Mouse (Mus musculus): ENCODE results near the gene Gpsm1.

Gpsm1 gene

DNA sequence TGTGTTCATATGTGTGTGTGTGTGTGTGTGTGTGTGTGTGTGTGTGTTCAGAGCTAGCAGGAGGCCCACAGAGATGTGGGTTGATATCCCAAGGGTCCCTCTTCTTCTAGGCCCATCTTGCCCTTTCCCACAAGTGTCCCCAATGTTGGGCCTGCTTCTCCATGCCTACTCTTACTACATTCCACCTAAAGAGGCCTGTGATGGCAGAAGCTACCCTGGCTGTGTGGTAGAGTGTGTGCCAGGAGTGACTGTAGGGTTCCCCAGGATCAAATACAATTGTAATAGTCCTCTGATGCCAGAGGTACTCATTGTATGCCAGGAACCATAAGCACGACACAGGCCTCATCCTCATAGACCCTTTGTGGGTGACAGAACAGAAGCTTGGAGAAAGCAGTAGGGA is 1.9 kb upstream of the Gpsm1 start:
- DNase-seq: no peak

DNA sequence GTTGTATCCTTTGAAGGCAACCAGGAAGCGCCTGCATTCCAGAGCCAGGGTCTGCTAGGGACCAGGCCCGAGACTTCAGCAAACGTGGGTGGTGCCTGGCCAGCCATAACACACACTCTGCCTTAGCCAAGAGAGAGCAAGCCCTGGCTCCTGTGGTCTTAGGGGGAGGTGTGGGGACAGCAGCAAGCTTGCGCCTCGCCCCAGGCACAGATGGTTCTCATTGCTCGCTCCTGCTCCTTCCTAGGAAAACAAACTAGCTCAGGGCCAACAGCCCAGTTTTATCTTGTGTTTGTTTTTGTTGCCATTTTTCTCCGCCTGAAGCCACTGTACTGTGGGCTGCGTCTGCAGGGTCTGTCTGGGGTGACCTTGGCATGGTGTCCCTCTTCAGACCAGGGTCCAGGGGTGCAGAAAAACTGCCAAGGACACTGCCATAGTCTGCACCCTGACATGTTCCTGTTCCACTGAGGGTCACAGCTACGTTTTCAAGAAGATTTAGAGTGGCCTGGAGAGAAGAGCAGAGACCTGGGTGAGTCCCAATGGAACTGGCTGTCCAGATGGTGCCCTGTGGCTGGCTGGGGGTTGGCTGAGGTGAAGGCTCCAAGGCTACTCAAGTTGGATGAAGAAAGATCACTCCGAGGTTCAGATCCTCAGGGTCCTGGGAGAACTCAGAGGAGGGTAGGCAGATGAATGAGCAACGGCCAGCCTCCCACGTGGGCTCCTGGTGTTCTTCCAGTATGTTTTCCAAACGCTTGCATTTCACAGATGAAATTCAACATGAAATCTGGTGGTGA is 839 bp upstream of the Gpsm1 start:
- peak; percentile 64 to 76 for DNase-seq

DNA sequence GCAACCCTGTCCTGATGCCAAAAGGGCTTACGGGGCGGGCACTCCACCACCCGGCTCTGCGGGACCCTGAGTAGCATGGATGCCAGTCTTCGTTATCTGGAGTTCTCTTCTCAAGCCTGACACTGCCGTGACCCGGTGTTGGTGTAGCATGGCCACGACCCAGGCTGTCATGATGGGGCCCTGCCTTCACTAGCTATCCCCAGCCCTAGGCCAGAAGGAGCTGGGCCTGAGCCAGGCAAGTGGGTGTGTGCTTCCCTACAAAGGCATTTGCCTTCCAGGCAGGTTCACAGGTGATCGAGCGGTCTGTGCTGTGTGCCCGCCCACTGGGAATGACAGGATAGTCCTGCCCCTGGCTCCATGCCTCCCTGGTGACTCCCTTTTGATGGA is 603 bp downstream of the Gpsm1 start:
- peak; percentile 58 to 74 for DNase-seq

DNA sequence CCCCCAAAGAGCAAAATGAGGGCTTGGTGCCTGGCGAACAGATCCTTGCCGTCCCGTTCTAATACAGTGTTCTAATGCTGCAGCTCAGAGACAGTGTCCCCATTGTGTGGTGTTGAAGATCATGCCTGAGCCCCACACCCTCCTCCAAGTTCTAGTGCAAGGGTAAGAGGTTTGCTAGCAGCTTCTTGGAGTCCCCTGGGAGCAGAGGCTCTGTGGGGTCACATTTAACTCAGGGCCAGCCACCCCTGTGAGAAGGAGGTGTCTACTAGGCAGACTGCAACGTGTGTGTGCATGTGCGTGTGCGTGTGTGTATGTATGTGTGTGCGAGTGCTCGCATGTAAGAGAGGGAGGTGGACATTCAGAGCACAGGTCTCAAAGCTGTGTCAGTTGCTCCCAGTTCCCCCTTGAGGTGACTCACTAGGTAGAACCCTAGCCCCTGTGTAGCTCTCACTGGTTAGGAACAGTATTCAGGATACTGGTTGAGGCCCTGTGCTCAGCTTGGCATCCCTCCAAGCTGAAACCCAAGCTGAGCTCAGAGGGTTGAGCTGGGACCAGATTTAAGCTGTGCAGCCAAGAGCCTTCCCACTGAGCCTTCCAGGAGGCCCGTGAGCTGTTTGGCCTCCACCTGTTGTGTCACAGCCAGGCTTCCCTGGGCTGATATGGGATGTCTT is 1.4 kb downstream of the Gpsm1 start:
- DNase-seq: no peak

DNA sequence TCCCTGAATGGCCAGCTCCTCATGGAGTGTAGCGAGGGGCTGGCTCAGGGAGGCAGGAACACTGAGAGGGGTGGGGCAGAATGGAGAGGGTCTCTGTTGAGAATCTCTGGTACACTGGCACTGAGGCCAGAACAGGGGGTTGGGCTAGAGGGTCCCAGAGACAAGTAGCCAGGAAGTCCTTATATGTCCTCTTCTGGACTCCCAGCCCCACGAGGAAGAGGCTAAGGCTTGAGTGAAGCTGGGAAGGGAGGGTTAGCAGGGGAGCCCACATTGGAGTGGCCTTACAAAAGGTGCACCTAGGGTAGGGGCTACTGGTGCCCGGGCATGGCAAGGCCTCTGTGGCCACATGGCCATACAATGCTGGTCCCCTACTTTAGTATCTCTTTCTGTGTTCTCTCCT is 2.1 kb downstream of the Gpsm1 start:
- no peak for DNase-seq

DNA sequence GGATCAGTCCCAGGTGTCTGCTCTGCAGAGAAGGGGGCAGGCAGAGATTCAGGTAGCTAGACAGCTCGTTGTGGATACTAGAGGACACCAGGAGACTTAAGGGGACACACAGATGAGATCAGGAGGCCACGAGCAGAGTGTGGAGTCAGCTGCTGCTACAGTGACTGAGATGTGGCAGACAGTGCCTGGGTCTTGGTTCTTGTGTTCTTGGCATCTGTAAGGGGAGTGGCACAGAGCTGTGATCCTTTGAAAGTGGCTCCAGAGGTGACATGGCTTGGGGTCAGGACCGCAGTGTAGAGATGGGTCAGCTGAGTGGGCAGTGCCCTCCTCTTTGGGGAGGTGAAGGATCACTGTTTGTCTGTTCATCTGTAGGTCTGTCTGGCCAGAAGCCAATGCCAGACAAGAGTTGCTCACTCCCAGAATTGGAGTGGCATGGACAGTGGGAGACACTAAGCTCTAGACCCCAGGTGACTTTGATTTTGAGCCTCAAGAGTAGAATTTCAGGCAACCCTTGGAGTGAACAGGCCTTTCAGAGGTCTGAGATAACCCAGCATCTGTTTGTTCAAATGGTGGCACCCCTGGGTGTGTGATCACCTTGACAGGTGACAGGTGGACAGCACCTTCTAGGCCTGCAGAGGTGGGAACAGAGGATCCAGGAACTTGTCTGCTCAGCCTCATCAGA is 2.8 kb downstream of the Gpsm1 start:
- no peak for DNase-seq

DNA sequence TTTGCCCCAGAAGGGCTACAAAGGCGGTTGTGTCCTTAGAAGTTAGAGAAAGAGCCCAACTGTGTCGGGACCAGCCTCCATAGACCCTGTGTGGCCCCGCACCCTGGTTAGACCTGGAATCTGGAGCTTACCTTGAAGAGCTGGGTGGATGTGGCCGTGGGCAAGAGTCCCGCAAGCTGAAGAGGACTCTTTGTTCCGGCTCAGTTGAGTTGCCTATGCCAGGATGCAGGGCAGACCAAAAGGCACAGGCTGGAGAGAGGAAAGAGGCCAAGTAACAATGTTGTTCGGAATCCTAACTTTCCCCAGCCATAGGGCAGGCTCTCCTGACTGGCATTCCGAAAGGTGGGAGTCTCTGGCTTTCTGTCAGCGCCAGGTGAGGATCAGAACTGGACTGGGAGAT is 3.8 kb downstream of the Gpsm1 start:
- no peak for DNase-seq

DNA sequence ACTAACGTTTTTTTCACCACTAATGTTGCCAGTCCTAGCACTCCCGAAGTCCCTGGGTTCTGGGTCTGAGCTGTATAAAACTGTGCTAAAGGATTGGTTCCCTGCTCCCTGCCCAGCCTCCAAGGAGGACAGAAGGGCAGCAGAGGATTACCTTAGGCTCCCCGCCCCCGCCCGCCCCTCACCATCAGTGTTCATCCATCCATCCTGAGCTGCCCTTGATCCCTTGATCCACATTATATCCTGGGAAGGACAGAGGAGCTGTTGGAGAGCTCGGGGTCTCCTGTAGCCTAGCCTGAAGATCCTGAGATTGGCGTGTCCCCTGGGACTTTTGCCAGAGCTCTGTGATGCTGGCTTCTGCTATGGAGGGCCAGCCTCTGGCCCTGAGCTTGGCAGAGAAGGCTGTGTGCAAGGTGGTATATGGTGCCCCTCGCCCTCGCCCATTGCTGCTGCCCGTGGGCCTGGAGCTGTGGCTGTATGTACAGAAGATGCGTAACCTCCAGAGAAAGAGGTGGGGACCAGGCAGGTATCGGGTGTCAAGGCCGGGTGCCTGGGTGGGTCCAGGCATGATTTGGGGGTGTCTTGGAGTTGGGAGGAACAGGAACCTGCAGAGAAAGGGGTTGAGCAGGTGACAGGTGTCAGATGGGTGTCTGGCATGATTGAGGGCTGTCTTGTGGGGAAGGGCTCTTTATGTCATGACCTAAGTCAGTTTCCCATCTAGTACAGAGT is 4.4 kb downstream of the Gpsm1 start:
- no peak for DNase-seq

DNA sequence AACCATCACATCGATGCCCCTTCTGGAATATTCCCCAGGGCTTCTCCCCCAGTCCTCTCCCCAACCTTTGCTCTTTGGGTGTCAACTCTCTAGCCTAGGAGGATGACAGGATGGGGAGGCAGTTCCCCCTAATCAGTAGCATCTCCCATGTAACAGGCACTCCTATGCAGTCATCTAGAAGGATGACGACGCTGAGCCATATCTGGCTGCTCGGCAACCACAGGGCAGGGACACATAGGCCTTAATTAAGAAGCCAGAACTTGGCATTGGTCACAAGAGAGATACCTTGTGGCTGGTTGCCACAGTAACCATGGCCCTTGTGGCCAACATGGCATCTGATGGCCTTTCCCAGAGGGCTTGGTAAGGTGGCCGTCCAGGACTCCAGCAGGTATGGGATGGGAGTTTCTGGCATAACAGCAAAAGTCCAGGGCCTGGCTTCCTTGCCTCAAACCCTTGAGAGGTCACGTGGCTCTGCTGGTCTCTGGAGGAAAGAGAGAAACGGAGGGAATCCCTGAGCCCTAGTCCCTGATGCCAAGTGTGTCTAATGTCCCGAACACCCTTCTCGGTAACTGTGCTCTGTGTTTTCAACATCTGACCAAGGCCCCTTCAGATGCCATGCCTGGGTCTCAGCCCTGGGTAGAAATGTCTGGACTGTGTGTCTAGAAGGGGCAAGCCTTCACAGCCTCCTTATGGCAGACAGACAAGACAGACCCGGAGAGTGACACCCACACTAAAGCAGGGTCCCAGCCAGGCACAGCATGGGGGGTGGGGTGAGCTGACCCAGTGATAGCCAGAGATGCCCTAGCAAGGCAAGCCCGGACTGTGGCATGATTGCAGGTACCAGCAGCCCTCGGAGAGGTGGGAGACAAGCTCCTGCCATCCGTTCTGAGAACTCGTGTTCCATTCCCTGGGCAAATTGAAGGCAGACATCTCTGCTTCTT is 5.2 kb downstream of the Gpsm1 start:
- DNase-seq: no peak

DNA sequence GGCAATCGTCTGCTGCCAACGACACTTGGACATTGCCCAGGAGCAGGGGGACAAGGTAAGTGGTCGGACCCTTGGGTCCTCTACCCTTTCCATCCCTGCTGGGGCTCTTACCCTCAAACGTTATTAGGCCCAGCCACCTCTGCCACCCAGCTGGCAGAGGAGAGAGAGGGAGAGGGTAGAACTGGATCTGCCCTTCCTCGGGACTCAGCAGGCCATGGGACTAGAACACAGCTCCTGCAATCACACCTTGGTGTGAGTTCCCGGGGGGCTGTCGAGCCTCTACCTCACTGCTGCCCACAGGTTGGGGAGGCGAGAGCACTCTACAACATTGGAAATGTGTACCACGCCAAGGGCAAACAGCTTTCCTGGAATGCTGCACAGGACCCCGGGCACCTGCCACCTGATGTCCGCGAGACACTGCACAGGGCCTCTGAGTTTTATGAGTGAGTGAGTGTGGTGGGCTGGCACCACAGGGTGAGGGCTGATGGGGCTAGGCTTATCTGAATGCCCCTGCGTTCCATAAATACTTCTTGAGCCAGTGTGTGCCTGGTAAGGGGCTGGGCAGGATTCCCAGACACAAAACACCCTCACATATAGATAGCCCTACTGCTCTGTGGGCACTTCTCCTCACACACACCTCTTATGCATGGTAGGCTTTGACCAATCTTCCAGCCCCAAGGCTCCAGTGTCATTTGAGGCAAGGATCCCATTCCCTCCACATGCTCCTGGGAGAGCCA is 8.4 kb downstream of the Gpsm1 start:
- DNase-seq: no peak

DNA sequence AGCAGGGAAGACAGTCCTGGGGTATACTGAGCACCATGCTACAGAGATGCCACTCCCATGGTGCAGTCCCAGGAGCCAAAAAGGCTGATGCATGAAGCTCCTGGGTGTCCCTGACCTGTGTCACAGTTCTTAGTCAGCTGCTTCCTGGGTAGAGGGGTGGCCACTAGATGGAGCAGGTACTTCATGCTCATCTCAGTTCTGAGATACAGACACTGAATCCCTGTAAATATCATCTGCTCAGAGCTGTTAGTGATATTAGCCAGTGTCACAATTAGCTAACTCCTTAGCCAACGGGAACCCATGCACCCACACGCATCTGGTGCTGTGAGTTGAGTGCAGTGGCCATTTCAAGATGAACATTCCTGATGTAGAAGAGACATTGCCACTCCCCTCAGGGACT is 9.6 kb downstream of the Gpsm1 start:
- DNase-seq: no peak

DNA sequence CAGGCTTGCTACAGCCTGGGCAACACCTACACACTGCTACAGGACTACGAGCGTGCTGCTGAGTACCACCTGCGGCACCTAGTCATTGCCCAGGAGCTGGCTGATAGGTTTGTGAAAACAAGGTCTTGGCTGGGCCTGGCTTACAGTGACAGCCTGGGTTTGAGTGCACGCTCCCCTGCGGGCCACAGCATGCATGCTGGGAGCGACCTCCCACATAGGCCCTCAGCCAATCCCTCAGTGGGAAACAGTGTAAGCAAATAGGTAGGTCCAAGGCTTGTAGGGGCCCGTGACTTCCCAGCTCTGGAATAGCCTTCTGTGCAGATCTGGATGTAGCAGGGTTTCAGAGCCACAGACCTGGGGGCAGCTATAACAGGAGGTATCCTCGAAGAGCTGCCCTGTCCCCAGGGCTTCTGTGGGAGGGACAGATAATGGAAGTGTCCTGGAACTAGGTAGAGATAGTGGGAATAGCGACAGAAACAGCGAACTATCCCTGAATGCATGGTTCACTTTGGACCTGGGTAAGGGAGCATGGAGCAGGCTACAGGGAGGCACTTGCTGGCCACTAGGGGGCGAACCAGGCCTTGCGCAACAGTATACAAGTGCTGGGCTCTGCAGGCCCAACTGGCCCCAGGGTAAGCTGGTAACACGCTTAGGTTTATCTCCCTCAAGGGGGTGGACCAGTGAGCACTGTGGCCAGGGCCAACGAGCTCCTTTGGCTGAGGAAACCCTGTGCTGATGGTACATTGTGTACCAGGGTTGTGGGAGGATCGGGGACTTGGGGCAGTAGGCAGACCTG is 10.3 kb downstream of the Gpsm1 start:
- DNase-seq: peak; percentile 62 to 64

DNA sequence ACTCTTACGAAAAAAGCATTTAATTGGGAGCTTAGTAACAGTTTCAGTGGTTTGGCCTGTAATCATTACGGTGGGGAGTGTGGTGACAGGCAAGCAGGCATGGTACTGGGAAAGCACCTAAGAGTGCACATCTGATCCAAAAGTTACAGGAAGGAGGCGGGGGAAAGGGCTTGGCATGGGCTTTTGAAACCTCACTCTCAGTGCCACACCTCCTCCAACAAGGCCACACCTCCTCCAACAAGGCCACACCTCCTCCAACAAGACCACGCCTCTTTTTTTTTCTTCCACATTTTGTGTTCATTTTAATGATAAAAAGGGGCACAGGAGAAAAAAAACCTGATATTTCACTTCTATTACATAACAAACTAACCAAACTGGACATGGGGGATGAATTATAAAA is 12.5 kb downstream of the Gpsm1 start:
- DNase-seq: no peak

DNA sequence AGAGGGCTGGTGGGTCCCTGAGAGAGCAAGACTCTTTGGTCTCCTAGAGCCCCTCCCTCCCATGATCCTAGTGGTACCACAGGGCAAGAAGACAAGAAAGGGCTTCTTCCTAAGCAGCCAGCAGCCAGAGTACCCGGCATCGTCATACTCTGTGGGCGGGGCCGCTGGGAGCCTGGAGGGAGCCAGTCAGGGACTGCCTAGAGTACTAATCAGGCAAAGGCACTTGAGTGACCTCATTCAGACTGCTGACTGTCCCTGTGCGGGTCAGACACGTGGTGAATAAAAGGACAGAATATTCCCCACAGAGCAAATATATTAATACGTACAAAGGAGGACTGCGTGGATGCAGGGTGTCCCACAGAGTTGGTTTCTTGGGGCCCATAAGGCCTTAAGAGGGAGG is 14.1 kb downstream of the Gpsm1 start:
- DNase-seq: no peak

DNA sequence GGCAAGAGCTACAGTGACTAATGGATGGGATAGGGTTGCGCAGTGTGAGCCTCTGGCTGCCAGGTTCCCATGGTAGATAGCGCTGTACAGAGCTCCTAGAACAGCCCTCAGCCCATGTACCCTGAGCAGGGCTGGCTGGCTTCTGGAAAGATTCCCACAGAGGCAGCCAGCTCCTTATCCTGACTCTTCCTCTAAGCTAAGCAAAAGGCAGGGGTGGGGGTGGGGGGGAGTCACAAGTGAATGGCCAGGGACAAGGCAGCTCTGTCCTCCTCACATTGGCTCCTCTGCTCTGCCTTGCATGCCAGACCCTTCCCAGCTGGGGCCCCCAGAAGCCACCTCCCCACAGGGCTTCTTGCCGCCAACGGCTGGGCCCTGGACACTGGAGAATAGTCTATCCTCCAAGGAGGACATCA is 14.7 kb downstream of the Gpsm1 start:
- no peak for DNase-seq

DNA sequence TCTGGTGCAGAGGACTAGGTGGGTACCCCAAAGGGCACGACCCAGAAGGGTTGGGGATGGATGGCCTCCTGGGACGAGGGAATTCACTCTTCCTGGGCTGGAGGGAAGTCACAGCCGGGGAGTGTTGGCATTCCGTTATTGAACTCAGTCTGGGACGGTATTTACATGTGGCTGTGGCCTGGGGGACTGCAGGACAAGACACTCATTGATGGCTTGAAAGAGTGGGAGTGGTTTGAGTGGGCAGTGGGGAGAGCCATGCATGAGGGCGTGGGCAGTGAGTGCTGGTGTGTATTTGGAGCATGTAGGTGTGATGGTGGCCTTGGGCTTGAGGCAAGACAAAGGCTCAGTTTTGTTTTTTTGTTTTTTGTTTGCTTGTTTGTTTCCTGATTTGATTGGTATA is 15.4 kb downstream of the Gpsm1 start:
- DNase-seq: no peak

DNA sequence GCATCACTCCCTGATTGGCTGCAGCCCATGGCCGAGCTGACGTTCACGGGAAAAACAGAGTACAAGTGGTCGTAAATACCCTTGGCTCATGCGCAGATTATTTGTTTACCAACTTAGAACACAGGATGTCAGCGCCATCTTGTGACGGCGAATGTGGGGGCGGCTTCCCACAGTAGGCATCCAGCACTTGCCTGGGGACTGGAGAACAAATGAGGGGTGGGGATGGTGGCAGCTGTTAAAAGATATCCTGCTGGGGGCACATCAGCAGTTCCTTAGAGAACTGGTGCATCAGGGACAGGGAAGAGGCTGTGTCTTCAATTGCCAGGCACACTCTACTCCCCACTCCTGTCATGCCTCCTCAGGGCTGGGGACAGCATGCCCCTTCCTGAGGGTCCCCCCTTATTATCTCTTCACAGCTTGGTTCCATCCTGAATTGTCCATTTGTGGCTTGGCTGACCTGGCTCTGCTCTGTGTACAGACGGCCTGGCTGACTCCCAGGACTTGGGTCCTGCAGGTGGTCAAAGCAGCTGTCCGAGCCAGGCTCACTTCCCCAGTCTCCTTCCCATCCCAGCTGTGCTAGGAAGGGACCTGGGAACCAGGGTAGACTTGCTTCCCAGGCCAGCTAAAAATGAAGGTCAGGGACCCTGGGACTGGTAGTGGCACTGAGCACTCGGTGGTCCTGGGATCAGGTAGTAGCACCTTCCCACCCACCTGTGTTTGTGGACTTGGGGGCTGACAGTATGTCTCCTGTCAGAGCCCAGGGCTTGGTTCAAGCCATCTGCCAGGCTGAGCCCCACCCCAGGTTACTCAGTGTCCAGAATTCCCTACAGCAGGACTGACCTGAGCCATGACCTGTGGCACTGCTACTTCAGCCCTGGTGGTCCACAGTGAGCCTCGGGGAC is 23.2 kb downstream of the Gpsm1 start:
- no peak for DNase-seq

DNA sequence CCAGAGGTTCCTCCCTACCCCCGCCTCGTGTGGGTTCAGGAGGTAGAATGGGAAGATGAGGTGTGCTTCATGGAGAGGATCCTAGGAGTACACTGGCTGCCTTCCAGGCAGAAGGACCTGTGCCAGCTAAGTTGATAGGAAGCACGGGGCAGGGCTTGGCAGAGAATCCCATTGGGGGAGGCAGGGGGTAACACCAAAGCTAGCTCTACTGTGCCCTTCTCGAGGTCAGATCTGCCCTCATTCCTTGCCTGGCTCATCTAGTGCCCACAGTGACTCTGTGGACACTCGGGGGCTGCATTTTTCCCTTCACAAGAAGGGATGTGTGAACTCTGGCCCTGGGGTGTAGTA is 23.9 kb downstream of the Gpsm1 start:
- DNase-seq: no peak

DNA sequence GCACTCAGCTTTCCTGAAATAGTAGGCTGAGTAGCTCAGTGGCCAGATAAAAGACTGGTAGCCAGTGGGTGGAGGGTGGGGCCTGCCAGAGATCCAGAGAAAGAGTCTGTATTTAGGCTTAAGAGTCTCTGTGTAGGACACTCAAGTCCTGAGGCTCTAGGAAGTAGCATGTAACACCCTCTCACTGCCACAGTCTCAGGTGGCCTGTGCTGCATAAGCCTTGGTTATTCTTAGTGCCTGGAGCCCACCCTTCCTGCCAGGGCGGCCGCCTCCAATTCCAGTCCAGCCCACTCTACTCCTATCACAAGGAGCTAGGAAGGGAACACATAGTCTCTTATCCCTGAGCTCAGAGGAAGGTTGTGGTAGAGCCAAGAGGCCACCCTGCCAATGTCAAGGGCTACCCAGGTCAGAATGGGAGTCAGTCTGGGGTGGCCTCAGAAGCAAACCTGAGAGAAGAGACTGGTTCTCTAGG is 26.2 kb downstream of the Gpsm1 start:
- peak in 1 of 2 experiments; percentile 34 for DNase-seq
